Mouse (Mus musculus) hindbrain, embryonic 13.5 days (tissue): ENCODE measurements around the gene Myl7. TPM values are rescaled to one million over a fixed set of nuclear protein-coding genes. Genes with fewer than 3 reads are reported as not detected.
"Not testable (repeated sequence)": the region's sequence is repeated elsewhere in the genome, so short reads cannot be mapped to it uniquely, and the experiment has no call there.

ENCODE experiments used
- ATAC-seq: fragments of 200-750 bp; cut with Nextera tagmentation; 2 replicates; pipeline ENCODE4 v1.8.0; 2017; ENCODE audit warnings: moderate TSS enrichment; ENCODE audit not compliant: low FRiP score
- H3K27ac ChIP-seq: fragments of 300-500 bp; sonication (generic); 2 replicates; pipeline ENCODE4 v1.5.1; 2015; ENCODE audit warnings: inconsistent platforms, mild to moderate bottlenecking, moderate library complexity
- H3K27me3 ChIP-seq: fragments of 300-500 bp; sonication (generic); 2 replicates; pipeline ENCODE4 v1.6.1; 2015; ENCODE audit warnings: mild to moderate bottlenecking, inconsistent platforms
- H3K36me3 ChIP-seq: fragments of 300-500 bp; sonication (generic); 2 replicates; pipeline ENCODE4 v1.6.1; 2015; ENCODE audit warnings: mild to moderate bottlenecking, inconsistent platforms
- H3K4me1 ChIP-seq: fragments of 300-500 bp; sonication (generic); replicated peaks from 2 replicates; pipeline ENCODE4 v1.6.1; 2015; ENCODE audit warnings: inconsistent platforms
- H3K4me2 ChIP-seq: fragments of 300-500 bp; sonication (generic); 2 replicates; pipeline ENCODE4 v1.6.1; 2015; ENCODE audit warnings: inconsistent platforms, mild to moderate bottlenecking, moderate library complexity
- H3K4me3 ChIP-seq: fragments of 300-500 bp; sonication (generic); 2 replicates; pipeline ENCODE4 v1.5.1; 2015; ENCODE audit warnings: mild to moderate bottlenecking, inconsistent platforms
- H3K9ac ChIP-seq: fragments of 300-500 bp; sonication (generic); 2 replicates; pipeline ENCODE4 v1.6.1; 2015; ENCODE audit warnings: mild to moderate bottlenecking, inconsistent platforms
- H3K9me3 ChIP-seq: fragments of 300-500 bp; sonication (generic); 2 replicates; pipeline ENCODE4 v1.6.1; 2016; ENCODE audit warnings: inconsistent platforms
- WGBS: fragments of 180-500 bp; shearing (Covaris S2); methylation state at CpG from one replicate; pipeline ENCODE4 v1.1.7; 2015; 5-methylcytosine and 5-hydroxymethylcytosine counted together
- polyA plus RNA-seq: library from polyadenylated mRNA; unstranded; fragments of >200 nt; fragmentation: Nextera tagmentation; extraction: Ambion mirVana; gene quantifications from 2 replicates; pipeline ENCODE4 v1.2.1, GENCODE M21; 2015

Myl7 gene
- polyA plus RNA-seq, result 1.9 and 2.7 TPM in 2 replicates

GRCm38 (mm10) chr11:5898531-5898930 is at the start of gene Myl7:
Gene Myl7 (minus strand): TSS chr11:5898782.
- no peaks in the 10 kb centered on the region for H3K9me3 ChIP-seq
- no peak within 1 kb of the TSS for H3K4me2 ChIP-seq
- no peak within 1 kb of the TSS for H3K4me3 ChIP-seq
- H3K9ac ChIP-seq, result no peak within 1 kb of the TSS
- peaks cover 27% of the 10 kb centered on the region for H3K27me3 ChIP-seq
- H3K4me1 ChIP-seq, result peaks cover 48% of the 10 kb centered on the region
- no peak for ATAC-seq
- no peaks in the 10 kb centered on the region for H3K36me3 ChIP-seq
- no peak within 1 kb of the TSS for H3K27ac ChIP-seq
- 83% methylated on average over 5 of the region's 5 CpGs for WGBS

DNA sequence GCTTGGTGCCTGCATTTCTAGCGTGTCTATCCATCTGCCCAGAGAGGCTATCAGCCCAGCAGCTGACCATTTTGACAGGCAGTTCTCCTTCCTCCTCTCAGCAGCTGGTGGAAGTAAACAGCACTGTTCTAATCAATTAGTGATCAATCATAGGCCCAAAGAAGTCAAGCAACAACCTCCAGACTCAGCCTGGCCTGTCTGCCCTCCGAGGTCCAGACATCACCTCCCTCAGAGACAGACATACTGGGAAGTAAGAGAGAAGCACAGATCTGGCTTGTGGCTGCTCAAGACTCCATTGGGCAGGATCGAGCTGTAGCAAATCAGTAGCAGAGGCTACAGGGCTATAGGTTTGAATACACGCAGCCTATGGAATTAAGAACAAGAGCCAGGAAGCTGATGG is 49.2 kb upstream of the Myl7 start:
- Histone ChIP-seq H3K4me2 (no peak overlapping the region), H3K27ac (no peak overlapping the region)
- WGBS, result 64% methylated on average over 4 of the region's 4 CpGs

DNA sequence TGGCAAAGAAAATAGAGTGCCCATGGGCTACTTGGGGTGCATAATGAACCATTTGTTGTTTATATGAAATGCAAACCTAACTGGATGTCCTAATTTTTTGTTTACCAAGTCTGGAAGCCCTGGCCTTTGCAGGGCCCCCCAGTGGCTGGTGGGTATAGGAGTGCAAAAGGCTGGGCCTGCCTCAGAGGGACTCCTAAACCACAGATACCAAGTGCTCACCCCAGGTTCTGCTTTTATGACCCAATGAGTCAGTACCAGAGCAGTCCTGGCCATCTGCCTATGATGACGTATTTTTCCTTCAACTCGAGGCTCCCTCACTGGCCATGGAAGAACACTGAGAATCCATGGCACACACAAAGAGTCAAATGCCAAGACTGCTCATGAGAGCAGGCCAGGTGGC is 46.5 kb upstream of the Myl7 start:
- no peak overlapping the region for H3K4me3 ChIP-seq
- no peak overlapping the region for H3K9ac ChIP-seq
- WGBS, result 87% methylated on average over 2 of the region's 2 CpGs
- H3K36me3 ChIP-seq, result no peaks in the 10 kb centered on the region
- H3K4me1 ChIP-seq, result peaks cover 12% of the 10 kb centered on the region
- H3K4me2 ChIP-seq, result no peak overlapping the region
- no peaks in the 10 kb centered on the region for H3K9me3 ChIP-seq
- H3K27ac ChIP-seq, result no peak overlapping the region
- H3K27me3 ChIP-seq, result no peaks in the 10 kb centered on the region
- ATAC-seq, result no peak

More for the DNA sequence above, 49.2 kb upstream of the Myl7 start:
- Histone ChIP-seq H3K27me3 (no peaks in the 10 kb centered on the region), H3K36me3 (no peaks in the 10 kb centered on the region), H3K9me3 (no peaks in the 10 kb centered on the region), H3K9ac (no peak overlapping the region), H3K4me3 (no peak overlapping the region), H3K4me1 (peaks cover 13% of the 10 kb centered on the region)
- no peak for ATAC-seq

- Histone ChIP-seq H3K27ac (no peak overlapping the region), H3K9ac (no peak overlapping the region)
- no peak for ATAC-seq
Observed at GRCm38 (mm10) chr11:5942966-5943365, 44.4 kb upstream of the Myl7 start.

GRCm38 (mm10) chr11:5934531-5934930 is 35.9 kb upstream of the Myl7 start:
- not testable (repeated sequence) for H3K4me3 ChIP-seq, H3K36me3 ChIP-seq, H3K4me2 ChIP-seq, H3K27me3 ChIP-seq, H3K27ac ChIP-seq, ATAC-seq, H3K9ac ChIP-seq, H3K9me3 ChIP-seq, H3K4me1 ChIP-seq
- WGBS, result 96% methylated on average over 11 of the region's 11 CpGs

More at GRCm38 (mm10) chr11:5942966-5943365, 44.4 kb upstream of the Myl7 start:
- H3K4me3 ChIP-seq, result no peak overlapping the region
- no peaks in the 10 kb centered on the region for H3K9me3 ChIP-seq
- H3K27me3 ChIP-seq, result no peaks in the 10 kb centered on the region
- WGBS, result 48% methylated on average over 6 of the region's 6 CpGs
- no peaks in the 10 kb centered on the region for H3K4me1 ChIP-seq
- no peaks in the 10 kb centered on the region for H3K36me3 ChIP-seq
- no peak overlapping the region for H3K4me2 ChIP-seq

DNA sequence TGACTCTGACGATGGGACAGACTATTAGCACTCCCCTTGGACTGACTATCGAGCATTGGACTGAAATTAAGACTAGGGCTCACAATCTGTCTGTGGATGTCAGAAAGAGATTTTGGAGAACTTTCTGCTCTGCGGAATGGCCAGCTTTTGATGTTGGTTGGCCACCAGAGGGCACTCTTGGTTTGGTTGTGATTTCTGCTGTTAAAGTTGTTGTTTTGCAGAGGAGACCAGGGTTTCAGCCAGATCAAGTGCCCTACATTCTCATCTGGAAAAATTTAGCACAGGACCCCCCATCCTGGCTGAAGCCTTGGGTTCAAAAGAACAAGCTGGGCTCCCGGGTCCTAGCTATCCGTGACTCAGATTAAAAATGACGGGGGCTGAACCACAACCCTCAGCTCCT is 33.4 kb upstream of the Myl7 start:
- H3K27me3 ChIP-seq, H3K4me2 ChIP-seq, H3K4me3 ChIP-seq, H3K27ac ChIP-seq, ATAC-seq, H3K9ac ChIP-seq, H3K9me3 ChIP-seq, H3K4me1 ChIP-seq, H3K36me3 ChIP-seq: not testable (repeated sequence)
- 92% methylated on average over 6 of the region's 6 CpGs for WGBS

- no peak overlapping the region for H3K9ac ChIP-seq
- no peak overlapping the region for H3K4me3 ChIP-seq
- H3K36me3 ChIP-seq, result no peaks in the 10 kb centered on the region
- 55% methylated on average over 1 of the region's 1 CpGs for WGBS
- no peak overlapping the region for H3K4me2 ChIP-seq
- no peak for ATAC-seq
- no peaks in the 10 kb centered on the region for H3K4me1 ChIP-seq
- H3K27me3 ChIP-seq, result no peaks in the 10 kb centered on the region
- H3K9me3 ChIP-seq, result 0 out of 2 replicates have a peak, but pooled peaks cover 3% of the 10 kb centered on the region
- H3K27ac ChIP-seq, result no peak overlapping the region
Observed at GRCm38 (mm10) chr11:5930578-5930977, 32.0 kb upstream of the Myl7 start.

DNA sequence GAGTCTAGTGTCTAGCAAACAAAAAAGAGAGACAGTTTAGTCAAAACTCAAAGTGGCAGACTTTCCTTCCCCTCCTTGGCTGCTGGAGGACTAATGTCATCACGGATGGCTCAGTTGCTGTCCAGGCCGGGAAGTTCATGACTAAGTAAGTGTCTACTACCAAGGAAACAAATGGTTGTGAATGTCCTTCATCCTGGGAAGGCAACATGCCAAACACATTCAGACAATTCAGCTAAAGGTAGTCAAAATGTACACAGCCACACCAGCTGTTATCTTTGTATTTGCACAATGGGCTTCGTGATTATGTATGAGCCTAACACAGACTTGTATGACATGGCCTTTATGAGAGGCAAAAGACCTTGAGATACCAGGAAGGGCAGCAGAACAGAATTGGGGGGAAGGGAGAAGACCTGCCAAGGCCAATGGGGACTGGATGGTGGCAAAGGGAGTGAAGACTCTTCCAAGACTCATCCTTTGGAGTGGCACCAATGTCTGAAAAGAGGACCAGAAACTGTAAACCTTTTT is 28.2 kb upstream of the Myl7 start:
- Histone ChIP-seq H3K9me3 (no peaks in the 10 kb centered on the region), H3K27me3 (no peaks in the 10 kb centered on the region), H3K4me2 (no peak overlapping the region), H3K9ac (no peak overlapping the region), H3K4me1 (no peaks in the 10 kb centered on the region), H3K36me3 (no peaks in the 10 kb centered on the region), H3K4me3 (no peak overlapping the region), H3K27ac (no peak overlapping the region)
- no peak for ATAC-seq
- WGBS, result 80% methylated on average over 3 of the region's 3 CpGs

DNA sequence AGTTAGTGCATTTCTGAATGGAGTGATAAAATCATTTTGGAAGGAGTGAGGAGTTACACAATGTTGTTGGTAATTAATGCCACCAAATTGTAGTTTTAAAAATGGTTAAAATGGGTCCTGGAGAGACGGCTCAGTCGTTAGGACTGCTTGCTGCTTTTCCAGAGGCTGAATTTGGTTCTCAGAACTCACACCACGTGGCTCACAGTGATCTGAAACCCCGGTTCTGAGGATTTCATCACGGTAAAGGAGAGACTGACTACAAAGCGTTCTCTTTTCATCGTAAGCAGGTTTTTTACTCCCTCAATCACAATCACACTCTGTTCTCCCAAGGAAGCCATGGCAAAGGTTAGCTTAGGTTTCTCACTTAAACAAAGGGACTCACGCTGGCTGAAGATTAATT is 26.1 kb upstream of the Myl7 start:
- Histone ChIP-seq H3K36me3 (no peaks in the 10 kb centered on the region), H3K4me1 (no peaks in the 10 kb centered on the region), H3K9ac (no peak overlapping the region), H3K9me3 (no peaks in the 10 kb centered on the region), H3K27me3 (no peaks in the 10 kb centered on the region), H3K4me3 (no peak overlapping the region), H3K4me2 (no peak overlapping the region), H3K27ac (no peak overlapping the region)
- ATAC-seq, result no peak
- 61% methylated on average over 8 of the region's 8 CpGs for WGBS

DNA sequence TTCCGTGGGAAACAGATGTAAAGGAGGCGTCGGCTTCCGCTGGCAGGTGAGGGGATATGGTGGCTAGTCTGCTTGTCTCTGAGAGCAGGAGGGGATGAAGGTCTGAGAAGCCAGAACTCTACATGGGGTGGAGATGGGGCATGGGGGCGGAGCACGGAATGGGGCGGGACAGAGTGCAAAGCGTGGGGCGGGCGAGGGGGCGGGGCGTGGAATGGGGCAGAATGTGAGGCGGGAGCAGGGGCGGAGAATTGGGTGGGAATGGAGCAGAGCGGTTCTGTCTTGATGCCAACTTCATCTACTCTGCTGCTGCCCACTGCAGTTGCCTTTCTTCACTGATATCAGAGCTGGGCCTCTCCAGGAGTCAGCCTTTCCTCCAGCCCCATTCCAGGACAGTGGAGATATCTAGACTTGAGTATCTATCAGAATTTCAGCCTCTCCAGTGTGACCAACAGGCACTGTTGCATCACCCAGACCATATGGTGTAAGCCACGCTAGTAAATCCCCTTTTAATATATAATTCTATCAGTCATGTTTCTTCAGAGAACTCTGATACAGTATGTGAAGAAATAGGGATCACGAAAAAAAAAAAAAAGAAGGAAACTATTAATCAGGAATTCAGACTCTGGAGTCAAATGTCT is 21.9 kb upstream of the Myl7 start:
- ATAC-seq, result no peak
- Histone ChIP-seq H3K4me3 (no peak overlapping the region), H3K27ac (no peak overlapping the region), H3K4me1 (no peaks in the 10 kb centered on the region), H3K9ac (no peak overlapping the region), H3K27me3 (no peaks in the 10 kb centered on the region), H3K4me2 (no peak overlapping the region), H3K36me3 (no peaks in the 10 kb centered on the region), H3K9me3 (no peaks in the 10 kb centered on the region)
- WGBS, result 41% methylated on average over 17 of the region's 17 CpGs

DNA sequence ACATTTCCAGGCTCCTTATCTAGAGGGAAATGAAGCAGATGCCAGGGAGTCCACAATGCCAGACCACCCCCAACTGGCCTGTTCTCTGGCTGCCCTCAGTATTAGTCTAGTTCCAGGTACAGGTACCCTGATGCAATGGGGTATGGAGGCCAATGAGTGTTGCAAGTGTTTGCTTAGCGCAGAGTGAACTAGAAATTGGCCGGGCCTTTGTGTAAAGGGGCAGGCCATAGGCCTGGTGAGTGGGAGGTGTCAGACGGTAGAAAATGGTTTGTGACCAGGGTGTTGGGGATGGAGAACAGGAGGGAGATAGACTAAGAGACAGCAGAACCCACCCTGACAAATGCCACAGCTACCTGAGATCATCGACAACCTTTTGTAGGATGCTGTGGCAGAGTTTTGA is 21.0 kb upstream of the Myl7 start:
- H3K27ac ChIP-seq, result no peak overlapping the region
- no peaks in the 10 kb centered on the region for H3K4me1 ChIP-seq
- H3K4me2 ChIP-seq, result no peak overlapping the region
- H3K9me3 ChIP-seq, result no peaks in the 10 kb centered on the region
- H3K9ac ChIP-seq, result no peak overlapping the region
- WGBS, result 96% methylated on average over 4 of the region's 4 CpGs
- no peaks in the 10 kb centered on the region for H3K36me3 ChIP-seq
- ATAC-seq, result no peak
- no peaks in the 10 kb centered on the region for H3K27me3 ChIP-seq
- H3K4me3 ChIP-seq, result no peak overlapping the region

GRCm38 (mm10) chr11:5918111-5918510 is 19.5 kb upstream of the Myl7 start:
- H3K4me1 ChIP-seq, result peaks cover 6% of the 10 kb centered on the region; the same call in 1 of the 2 replicates
- 86% methylated on average over 2 of the region's 2 CpGs for WGBS
- no peak overlapping the region for H3K27ac ChIP-seq
- H3K9ac ChIP-seq, result no peak overlapping the region
- no peak overlapping the region for H3K4me2 ChIP-seq
- no peaks in the 10 kb centered on the region for H3K27me3 ChIP-seq
- H3K4me3 ChIP-seq, result no peak overlapping the region
- ATAC-seq, result no peak
- no peaks in the 10 kb centered on the region for H3K9me3 ChIP-seq
- H3K36me3 ChIP-seq, result no peaks in the 10 kb centered on the region

DNA sequence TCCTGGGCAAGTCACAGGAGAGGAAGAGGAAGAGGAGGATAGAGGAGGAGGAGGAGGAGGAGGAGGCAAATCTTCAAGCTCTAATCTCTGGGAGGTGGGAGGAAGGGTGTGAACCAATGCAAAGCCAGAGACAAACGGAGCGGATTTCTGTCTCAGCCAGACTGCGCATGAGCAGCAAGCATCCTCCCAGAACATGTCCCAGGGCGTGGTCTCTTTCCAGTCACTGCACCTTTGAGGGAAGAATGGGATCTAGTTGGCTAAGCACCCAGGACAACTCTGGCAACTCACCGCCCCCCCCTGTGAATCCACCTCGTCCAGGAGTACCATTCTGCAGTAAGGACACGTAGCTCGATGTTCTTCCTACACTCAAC is 17.6 kb upstream of the Myl7 start:
- Histone ChIP-seq H3K27ac (no peak overlapping the region), H3K4me1 (peaks cover 6% of the 10 kb centered on the region; the same call in 1 of the 2 replicates), H3K9me3 (no peaks in the 10 kb centered on the region), H3K4me3 (no peak overlapping the region), H3K27me3 (no peaks in the 10 kb centered on the region), H3K4me2 (no peak overlapping the region), H3K36me3 (no peaks in the 10 kb centered on the region), H3K9ac (no peak overlapping the region)
- ATAC-seq, result no peak
- 81% methylated on average over 8 of the region's 8 CpGs for WGBS
